Mouse (Mus musculus): ENCODE measurements around the gene Mtf2. TPM values are rescaled to one million over a fixed set of nuclear protein-coding genes. Genes with fewer than 3 reads are reported as not detected.
"Not testable (repeated sequence)": the region's sequence is repeated elsewhere in the genome, so short reads cannot be mapped to it uniquely, and the experiment has no call there.

Mtf2 gene
- total RNA-seq (2015; ENCODE audit: low replicate concordance) (19.6 and 22.9 TPM in 2 replicates), total RNA-seq (2017; ENCODE audit: low replicate concordance) (18.9 and 32.2 TPM in 2 replicates)

DNA sequence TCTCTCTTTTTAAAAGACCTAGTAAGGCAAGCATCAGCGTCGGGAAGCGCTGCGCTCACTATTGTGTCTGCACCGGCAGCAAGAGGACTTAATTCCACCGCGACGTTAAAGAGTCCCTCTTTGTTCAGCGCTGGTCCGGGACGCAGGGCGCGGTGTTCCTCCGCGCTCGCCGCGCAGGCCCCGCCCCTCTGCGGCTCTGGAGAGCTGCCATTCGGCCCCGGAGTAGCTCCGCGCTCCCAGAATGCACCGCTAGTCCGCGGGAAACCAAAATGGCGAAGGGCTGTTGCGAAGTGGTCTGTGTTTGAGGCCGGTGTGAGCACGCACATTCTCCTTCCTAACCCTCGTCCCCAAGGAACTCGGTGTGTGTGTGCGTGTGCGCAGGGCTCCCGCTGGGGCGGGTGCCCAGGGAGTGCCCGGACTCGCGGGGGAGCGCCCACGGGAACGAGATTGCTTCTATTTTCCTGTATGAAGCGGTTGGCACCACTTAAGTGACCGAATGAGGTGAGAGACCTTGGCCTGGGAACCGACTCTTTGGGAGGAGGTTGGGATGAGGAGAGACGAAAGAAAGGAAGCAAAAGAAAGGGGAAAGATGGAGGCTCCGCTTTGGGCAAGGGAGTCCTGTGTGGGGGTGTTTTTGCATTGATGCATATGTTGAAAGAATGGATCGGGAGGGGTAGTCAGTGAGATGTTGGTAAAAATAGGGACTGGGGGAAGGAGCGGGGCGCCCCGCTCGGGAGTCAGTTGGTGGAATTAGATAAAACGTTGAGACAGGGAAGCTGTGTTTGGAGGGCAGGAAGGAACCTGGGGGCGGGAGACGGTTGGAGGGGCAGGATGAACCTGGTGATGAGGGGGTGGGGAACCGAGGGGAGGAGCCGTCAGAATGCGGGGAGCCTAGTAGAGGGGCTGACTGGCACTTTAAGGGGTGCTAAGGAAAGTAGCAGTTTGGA, at the start of gene Mtf2:
TSS of gene Mtf2 (plus strand) at position 210 of the 947 bp plus-strand sequence.
- ATAC-seq (replicated peaks; ENCODE audit: low FRiP score, poor library complexity, severe bottlenecking): peak; percentile 99

GRCm38 (mm10) chr5:108017232-108017631, 48.2 kb upstream of the Mtf2 start:
- no peak for ATAC-seq (replicated peaks; ENCODE audit: low FRiP score, poor library complexity, severe bottlenecking)

GRCm38 (mm10) chr5:108019367-108019766, 46.1 kb upstream of the Mtf2 start:
- no peak for ATAC-seq (replicated peaks; ENCODE audit: low FRiP score, poor library complexity, severe bottlenecking)

GRCm38 (mm10) chr5:108021346-108021745, 44.1 kb upstream of the Mtf2 start:
- no peak for ATAC-seq (replicated peaks; ENCODE audit: low FRiP score, poor library complexity, severe bottlenecking)

- ATAC-seq (replicated peaks; ENCODE audit: low FRiP score, poor library complexity, severe bottlenecking): no peak
Observed at GRCm38 (mm10) chr5:108028230-108028629, 37.2 kb upstream of the Mtf2 start.

GRCm38 (mm10) chr5:108028797-108029536, 36.5 kb upstream of the Mtf2 start:
- peak; percentile 95 for ATAC-seq (replicated peaks; ENCODE audit: low FRiP score, poor library complexity, severe bottlenecking)

DNA sequence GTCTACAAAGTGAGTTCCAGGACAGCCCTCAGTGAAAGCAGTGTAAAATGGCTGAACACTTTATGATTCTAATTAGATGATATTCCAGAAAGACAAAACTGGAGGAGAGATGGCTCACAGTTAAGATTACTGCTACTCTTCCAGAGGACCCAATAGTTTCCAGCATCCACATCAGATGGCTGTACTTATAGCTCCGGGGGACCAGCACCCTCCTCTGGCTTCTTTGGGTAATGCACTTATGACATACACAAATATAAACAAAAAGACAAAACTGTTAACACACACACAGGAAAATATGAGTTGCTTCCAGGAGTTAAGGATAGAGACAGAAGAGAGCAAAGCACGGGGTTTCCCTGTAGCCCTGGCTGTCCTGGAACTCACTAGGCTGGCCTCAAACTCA, 35.5 kb upstream of the Mtf2 start:
- ATAC-seq (replicated peaks; ENCODE audit: low FRiP score, poor library complexity, severe bottlenecking): peak; percentile 64

DNA sequence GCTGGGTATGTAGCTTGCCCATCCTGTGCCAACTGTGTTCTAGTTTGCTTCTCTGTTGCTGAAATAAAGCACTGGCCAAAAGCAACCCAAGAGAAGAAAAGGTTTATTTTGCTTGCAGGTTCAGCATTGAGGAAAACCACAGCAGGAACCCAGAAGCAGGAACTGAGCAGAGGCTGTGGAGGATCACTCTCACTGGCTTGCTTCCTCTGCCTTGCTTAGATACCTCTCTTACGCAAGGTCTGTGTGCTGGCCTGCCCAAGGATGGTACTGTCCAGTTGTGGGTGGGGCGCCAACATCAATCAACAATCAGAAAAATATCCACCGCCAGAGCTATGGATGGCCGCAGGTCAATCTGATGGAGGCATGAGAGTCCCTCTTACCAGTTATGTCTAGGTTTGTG, 34.2 kb upstream of the Mtf2 start:
- ATAC-seq (replicated peaks; ENCODE audit: low FRiP score, poor library complexity, severe bottlenecking): no peak

GRCm38 (mm10) chr5:108034194-108034593, 31.3 kb upstream of the Mtf2 start:
- ATAC-seq (replicated peaks; ENCODE audit: low FRiP score, poor library complexity, severe bottlenecking): no peak

DNA sequence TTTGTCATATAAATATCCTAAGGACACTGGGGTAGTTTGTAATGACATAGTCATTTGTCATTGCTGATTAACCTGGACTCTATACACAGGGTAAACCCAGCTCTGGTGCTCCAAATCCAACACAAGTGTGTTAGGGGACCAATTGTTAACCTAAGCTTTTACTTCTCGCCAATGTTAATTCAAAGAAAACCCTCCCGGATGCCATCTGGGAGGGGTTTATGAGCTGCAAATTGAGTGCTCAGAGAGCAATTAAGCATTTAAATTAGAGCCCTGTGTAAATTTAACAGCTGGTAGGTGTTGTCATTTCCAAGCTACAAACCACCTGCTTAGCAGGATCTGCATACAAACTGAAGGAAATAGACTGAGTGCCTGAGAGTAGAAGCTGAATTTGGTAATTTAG, 30.0 kb upstream of the Mtf2 start:
- ATAC-seq (replicated peaks; ENCODE audit: low FRiP score, poor library complexity, severe bottlenecking): no peak

- ATAC-seq (replicated peaks; ENCODE audit: low FRiP score, poor library complexity, severe bottlenecking): peak; percentile 30; the same call in 1 of the 2 replicates
Observed at GRCm38 (mm10) chr5:108042061-108042460, 23.4 kb upstream of the Mtf2 start.

GRCm38 (mm10) chr5:108043908-108044307, 21.6 kb upstream of the Mtf2 start:
- ATAC-seq (replicated peaks; ENCODE audit: low FRiP score, poor library complexity, severe bottlenecking): no peak

GRCm38 (mm10) chr5:108049711-108050268, 15.7 kb upstream of the Mtf2 start:
- no peak for ATAC-seq (replicated peaks; ENCODE audit: low FRiP score, poor library complexity, severe bottlenecking)

GRCm38 (mm10) chr5:108051026-108051425, 14.4 kb upstream of the Mtf2 start:
- no peak for ATAC-seq (replicated peaks; ENCODE audit: low FRiP score, poor library complexity, severe bottlenecking)

- not testable (repeated sequence) for ATAC-seq (replicated peaks; ENCODE audit: low FRiP score, poor library complexity, severe bottlenecking)
Observed at GRCm38 (mm10) chr5:108051727-108052126, 13.7 kb upstream of the Mtf2 start.

DNA sequence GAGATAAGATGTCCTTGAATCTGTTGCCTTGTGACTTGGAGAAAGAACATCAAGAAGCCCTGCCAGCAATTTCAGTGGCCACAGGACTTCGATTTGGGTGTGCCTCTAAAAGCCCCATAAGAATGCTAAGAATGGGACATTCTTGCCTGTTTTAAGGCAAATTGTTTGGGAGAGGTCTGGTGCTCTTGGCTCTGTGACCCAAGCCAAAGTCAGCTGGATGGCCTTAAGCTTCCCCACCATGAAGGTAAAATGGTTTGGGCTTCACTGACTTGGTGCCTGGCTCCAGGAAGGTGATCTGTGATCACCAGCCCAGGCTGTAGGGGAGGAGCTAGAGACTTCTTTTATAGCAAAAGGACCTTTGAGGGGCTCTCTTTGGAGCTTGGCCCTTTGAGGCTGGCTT, 13.3 kb upstream of the Mtf2 start:
- ATAC-seq (replicated peaks; ENCODE audit: low FRiP score, poor library complexity, severe bottlenecking): no peak; the same call in 1 of the 2 replicates

GRCm38 (mm10) chr5:108053566-108053965, 11.9 kb upstream of the Mtf2 start:
- no peak for ATAC-seq (replicated peaks; ENCODE audit: low FRiP score, poor library complexity, severe bottlenecking)

- ATAC-seq (replicated peaks; ENCODE audit: low FRiP score, poor library complexity, severe bottlenecking): no peak
Observed at GRCm38 (mm10) chr5:108060413-108060812, 5.1 kb upstream of the Mtf2 start.

DNA sequence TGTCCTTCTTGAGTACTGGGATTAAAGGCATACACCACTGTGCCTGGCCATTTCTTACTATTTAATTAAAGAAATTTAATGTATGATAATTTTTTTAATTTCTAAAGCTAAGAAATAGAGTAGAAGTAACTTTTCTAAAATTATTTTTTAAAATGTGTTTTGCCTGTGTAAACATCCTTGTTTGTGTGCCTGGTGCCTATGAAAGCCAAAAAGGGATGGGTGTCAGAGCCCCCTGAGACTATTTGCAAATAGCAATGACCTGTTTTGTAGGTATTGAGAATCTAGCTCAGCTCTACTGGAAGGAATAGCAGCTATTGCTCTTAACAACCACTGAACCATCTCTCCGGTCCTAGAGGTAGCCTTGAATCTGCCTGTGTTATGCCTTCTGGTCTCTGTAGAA, 6.8 kb downstream of the Mtf2 start:
- no peak for ATAC-seq (replicated peaks; ENCODE audit: low FRiP score, poor library complexity, severe bottlenecking)

DNA sequence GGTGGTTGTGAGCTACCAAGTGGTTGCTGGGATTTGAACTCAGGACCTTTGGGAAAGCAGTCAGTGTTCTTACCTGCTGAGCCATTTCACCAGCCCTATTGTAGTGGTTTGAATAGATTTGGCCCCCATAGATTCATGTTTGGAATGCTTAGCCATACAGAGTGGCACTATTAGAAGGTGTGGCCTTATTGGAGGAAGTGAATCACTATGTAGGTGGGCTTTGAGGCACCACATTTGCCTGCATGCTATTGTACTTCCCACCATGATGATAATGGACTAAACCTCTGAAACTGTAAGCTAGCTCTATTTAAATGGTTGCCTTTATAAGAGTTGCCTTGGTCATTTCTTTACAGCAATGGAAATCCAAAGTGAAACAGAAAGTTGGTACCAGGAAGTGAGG, 10.8 kb downstream of the Mtf2 start:
- no peak for ATAC-seq (replicated peaks; ENCODE audit: low FRiP score, poor library complexity, severe bottlenecking)

Data from erythroblast, adult 5-6 weeks (primary cell).